Mouse (Mus musculus) kidney, adult 2 months (tissue): ENCODE results near the gene B3gnt9.

Experiments used
- CTCF ChIP-seq: fragments of 200-500 bp; conservative IDR thresholded peaks from 2 replicates; pipeline ENCODE4 v1.5.1; 2011; ENCODE audit warnings: low read depth, mild to moderate bottlenecking, control low read depth, low read length, moderate library complexity, mixed read lengths; ENCODE audit not compliant: insufficient read depth, insufficient read length
- POLR2A ChIP-seq: fragments of 200-500 bp; IDR thresholded peaks from one replicate; pipeline ENCODE4 v1.6.1; 2011; ENCODE audit warnings: low read depth, low read length, control low read depth

DNA sequence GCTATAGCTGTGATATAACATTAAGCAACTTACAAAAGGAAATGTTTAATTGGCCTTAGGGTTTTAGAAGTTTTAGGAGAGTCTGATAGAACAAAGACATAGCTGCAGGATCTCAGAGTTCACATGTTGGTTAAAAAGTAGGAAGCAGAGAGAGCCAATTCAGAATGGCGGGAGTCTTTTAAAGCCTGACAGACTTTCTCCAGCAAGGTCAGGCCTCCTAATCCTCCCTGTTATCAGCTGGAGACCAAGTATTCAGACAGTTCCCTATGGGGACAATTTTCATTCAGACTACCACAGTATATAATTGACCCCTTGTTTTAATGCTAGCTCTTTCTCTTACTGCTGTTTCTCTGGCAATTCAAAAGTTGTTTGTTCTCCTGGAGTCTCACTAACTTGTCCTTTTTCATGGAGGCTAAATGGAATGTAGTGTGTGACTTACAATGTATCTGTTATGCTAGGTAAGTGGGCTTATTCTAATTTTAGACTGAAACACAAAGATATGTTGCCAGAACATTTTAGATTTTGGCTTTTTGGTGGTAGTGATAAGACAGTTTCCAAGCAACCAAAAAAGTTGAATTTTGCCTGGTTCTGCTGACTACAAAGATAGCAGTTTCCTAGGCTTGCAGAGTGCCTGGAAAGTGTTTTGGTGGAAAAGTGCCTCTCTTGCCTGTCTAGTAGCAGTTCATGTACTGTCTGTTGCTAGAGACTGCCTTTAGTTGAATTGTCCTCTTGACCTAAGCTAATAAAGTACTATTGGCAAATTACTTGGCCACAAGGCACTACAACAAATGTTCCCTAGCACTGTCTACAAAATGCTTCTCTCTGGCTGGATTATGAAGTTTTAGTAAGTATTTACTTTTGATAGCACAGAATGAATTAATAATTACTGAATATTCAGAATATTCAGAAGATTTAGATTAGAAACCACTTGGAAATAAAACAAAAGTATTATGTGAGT lies 45.5 kb downstream of the B3gnt9 start:
- TF ChIP-seq CTCF (no peak), POLR2A (no peak)
